Mouse (Mus musculus) CH12F3 (cell line): Measurements from ENCODE around the gene Kcnh1.

Source experiments
- in situ Hi-C: fragments of 300-500 bp; cut with MboI; formaldehyde crosslinking; loops from 2 replicates; pipeline ENCODE4 v1.14.3; 2020; ENCODE audit warnings: low sequenced_read_pairs

Gene Kcnh1

DNA sequence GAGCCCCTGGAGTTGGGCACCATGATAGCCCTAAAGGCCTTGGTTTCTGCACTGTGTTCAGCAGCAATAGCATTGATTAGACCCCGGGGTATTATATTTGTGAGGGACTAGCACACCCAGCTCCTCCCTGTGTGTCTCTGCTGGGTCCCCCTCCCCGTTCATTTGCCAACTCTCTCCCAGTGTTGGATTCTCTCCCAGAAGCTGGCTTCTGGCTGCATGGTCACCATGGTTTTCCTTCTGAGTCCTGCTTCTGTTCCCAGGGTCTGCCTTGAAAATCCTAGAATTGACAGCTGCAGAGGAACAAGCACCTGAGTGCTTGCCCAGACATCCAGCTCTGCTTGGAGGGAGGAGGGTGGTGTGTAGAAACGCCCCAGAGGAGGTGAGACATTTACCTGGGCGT lies 261.1 kb downstream of the Kcnh1 start:
- in situ Hi-C loops: no loop called here

DNA sequence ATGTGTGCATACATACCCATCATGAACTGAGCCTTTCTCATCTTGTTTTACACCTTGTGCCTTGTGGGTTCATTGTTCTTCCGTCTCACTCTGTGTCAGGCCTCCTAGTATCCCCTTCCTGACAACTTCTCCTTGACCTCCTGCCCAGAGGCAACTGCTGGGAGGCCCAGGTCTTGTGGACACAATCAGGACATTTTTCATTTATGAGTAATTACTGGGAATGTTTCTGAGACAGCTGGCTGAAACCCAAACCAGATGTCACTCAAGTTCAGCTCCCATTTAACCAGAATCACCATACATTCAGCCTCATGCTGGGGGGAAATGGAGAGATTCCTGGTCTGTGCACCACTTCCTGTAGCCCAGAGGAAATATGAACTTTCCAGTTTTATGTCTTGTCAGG lies 263.9 kb downstream of the Kcnh1 start:
- in situ Hi-C loops: no loop called here

DNA sequence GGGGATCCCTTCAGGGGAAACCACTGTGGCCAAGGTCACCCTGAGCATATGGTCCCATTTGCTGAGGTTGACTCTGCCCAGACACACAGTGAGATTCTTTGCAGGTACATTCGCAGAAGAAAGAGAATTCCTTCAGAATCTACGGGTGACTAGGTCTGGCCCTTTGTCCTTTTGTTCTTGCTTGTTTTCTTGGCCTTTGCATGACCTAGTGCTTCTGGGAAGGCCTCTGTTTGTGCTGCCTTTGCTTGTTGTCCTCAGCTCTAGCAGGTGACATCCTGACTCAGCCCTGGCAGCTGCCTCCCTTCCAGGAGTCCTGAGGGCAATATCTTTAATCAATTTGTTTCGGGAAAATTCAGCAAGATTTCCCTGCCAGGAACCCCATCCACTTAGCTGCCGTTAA lies 264.4 kb downstream of the Kcnh1 start:
- in situ Hi-C loops: no loop called here

DNA sequence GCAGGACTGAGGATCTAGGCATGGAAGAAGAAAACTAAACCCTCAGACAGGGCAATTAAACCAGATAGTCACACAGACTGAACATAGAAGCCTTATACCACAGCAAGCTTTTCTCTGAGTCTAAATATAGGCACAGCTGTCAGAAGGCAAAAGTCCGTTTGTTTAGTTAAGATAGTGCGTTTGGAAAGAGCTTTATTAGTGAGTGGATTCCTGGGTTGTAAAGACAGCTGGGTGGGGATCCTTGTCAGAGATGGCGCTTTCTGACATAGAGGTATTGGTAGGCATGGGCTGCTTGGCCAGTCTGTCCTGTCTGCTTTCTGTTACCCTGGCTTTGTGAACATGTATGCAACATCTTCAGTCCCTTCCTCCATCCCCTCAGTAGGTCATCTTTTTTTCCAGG lies 266.5 kb downstream of the Kcnh1 start:
- in situ Hi-C loops: no loop called here

DNA sequence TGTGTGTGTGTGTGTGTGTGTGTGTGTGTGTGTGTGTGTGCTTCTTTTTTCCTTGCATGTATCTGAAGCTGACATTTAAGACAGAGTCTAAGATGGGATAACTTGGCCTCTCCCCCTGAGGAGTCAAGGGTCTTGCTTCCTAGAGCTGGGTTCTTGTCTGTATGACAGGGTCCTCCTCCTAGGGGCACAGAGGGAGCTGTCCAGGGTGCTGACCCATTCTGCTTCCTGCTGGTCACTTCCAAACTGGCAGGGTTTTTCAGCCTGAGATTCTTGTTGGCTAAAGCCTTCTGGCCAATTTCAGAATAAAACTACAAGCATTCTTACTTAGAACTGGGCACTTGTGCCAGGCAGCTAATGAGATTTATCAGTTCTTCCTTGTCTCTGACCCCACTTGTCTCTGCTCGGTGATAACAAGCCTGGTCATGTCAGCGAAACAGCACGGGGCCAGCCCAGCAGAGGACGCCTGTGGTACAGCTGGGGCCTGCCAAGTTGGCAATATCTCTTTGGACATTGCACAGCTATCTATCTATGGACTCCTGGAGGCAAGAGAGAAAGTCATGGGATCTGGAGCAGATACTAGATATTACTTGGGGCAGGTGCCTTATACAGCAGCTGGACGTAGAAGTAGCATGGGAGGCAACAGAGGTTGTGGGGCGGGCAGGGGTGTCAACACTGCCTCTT lies 267.1 kb downstream of the Kcnh1 start:
- in situ Hi-C loops: no loop called here

DNA sequence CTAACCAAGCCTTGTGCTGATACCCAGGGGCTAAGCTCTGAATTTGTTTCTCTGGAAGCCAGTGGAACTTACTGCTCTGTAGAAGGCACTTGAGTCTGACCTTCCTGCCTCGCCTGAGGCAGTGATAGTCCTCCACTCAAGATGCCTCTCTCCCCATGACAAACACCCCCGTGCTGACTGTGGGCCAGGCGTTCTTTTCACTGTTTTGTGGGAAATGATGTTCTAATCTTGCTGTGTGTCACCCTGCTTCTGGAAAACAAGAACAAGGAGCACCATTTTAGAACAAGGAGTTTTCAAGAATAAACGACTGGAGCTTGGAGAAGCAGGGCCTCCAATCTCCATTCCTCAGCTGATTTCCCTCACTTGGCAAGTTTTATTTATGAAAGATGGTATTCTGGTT lies 273.2 kb downstream of the Kcnh1 start:
- in situ Hi-C loops: no loop called here

DNA sequence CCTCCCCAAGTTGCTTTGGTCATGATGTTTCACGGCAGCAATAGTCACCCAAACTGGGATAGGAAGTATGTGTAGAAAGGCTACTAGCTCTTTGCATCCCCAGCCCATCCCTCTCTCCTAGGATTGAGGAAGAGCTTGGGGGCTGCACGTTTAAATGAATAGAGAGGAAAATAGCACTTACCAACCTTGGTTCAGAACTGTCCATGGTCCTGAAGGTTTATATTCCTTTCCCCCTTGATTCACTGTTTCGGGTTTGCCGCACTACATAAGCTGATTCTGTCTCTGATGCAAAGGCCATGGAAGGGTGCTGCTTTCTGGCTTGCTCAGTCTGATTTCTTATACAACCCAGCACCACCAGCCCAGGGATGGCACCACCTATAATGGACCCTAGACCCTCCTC lies 281.8 kb downstream of the Kcnh1 start:
- in situ Hi-C loops: no loop called here

DNA sequence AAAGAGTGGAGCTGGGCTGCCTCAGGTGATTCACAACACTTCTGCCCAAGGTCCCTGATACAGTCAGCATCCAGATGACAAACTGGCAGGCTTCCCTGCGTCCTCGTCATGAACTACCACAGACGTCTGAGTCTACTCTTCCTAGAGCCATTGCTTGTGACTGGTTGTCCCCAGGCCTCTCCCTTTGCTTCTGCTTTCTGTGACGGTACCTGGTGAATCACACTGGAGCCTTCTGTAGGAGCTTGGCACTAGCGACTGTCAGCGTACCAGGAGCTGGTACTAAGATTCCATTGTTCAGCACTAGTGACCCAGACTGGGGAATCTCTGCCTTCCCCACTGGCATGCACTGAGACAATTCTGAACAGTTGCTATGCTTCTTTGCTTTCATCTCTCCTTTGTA lies 282.6 kb downstream of the Kcnh1 start:
- in situ Hi-C loops: no loop called here

DNA sequence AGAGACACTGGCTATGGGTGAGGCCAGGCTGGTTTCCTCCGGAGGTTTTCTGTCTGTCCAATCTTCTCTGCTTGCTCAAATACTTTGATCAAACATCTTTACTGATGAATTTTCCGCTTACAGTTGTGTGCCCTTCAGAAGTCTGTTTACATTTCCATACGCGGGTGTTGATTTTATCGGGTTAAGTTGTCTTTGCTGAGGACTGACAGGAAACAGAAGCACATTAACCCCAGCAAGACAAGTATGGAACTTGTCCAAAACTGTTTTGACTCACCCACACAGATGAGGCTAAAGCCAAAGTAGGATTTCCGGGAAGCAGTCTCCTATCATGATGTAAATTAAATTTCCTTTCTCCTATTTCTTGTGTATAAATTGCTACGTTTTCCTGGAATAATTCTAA lies 286.1 kb downstream of the Kcnh1 start:
- in situ Hi-C loops: no loop called here

DNA sequence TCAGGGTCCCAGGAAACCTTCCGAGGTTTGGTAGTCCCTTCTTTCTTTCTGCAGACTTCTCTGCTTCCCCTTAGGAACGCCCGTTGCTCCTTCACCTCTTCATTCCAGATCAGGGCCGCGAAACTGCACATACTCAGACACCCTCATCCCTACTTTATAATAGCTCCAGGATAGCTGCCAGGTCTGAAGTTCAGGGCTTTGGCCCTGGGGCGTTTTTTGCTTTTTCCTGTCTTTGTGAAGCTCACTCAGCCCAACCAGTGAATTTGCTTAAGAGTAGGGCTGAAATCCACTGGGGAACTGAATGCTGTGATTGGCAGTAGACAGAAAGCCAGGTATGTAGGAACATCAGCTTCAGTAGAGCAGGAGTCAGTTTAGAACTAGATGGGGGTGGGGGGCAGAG lies 287.0 kb downstream of the Kcnh1 start:
- in situ Hi-C loops: no loop called here

DNA sequence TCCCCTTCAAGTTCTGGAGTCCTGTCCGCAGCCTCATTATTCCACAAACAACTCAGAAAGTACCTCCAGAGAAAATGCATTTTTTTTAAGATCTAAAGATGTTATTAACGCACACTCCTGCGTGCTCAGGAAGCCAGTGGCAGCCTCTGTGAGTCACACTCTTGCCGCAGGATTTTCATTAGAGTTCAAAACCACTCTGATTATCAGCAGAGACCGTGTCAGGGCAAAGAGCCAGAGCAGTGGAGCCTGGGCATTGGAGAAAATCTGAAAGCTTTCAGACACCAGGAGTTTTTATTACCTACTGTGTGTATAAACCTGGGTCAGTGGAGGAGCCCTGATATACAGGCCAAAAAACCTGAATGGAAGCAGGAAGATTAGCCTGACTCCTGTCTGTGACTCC lies 287.6 kb downstream of the Kcnh1 start:
- in situ Hi-C loops: no loop called here

DNA sequence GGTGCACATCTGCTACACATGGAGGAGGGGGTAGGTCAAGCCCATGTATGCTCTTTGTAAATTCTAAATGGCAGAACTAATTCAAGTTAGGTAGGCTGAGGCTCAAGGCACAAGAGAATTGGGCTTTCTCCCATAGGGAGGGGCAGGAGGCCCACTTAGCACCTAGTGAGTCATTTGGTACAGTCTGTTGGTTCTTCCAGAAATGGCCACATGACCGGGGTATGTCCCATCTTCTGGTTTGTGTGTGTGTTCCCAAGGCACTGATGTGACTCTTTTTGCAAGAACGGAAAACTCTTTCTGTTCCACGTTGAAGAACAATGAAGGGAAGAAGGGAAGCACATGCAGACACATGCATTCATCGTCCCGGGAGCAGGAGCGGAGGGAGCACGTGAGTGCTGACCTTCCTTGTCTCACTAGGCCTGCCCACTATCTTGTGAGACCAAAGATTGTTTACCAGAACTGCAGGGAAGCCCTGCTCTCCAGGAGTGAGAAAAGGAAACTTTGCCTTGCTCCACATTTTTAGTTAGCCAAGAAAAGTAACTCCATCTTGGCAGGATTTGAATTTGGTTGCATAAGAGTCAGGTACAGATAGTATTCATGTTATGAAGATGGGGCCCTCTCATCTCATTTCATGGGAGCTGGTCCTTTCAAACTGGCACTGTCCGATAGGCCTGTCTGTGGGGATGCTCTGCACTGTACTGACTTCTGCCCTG lies 289.7 kb downstream of the Kcnh1 start:
- in situ Hi-C loops: no loop called here

DNA sequence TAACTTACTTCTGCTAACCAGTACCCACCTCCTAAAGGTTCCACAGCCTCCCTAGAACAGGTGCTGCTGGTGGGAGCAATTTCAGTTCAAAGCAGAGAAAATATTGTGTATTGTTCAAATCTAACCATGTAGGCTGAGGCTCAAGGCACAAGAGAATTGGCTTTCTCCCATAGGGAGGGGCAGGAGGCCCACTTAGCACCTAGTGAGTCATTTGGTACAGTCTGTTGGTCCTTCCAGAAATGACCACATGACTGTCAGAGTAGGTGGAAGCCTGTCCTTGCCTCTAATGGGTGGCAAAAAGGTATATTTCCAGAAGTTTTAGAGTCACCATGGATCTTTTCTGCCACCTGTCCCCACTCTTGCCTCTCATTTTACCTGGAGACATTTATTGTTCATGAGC lies 290.9 kb downstream of the Kcnh1 start:
- in situ Hi-C loops: no loop called here

DNA sequence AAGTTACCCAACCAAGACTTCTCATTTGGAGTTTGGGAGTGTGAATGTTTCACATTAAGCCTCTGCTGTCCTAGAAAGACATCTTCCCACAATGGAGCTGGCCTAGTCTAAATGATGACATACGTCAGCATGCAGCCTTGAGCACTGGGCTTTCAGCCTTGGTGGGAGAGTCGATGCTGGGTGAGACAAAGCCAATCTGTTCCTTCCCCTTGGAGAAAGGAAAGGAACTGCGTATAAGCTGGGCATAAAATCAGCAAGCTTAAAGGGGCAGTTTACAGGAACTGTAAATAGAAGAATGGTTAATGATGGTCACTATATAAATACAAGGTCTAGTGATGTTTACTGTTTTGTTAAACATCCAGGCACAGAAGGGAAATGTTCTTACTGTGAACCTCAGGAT lies 294.5 kb downstream of the Kcnh1 start:
- in situ Hi-C loops: no loop called here

DNA sequence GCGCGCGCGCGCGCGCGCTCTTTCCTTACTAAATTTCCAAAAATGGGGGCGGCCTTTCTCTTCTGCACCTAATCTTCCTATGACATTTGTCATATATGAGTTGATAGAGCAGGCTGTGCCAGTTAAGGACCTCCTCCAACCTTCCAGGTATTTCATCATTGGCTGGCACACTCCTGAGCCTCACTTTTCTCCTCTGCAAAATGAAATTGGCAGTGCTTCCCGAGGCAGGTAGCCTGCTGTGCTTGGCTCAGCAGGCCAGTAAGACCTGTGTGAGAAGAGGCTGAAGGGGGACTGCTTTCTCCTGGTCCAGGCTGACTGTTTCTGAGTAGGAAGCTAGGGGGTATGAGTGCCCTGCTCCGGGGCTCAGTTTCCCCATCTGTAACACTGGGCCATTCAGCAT lies 297.0 kb downstream of the Kcnh1 start:
- in situ Hi-C loops: no loop called here

DNA sequence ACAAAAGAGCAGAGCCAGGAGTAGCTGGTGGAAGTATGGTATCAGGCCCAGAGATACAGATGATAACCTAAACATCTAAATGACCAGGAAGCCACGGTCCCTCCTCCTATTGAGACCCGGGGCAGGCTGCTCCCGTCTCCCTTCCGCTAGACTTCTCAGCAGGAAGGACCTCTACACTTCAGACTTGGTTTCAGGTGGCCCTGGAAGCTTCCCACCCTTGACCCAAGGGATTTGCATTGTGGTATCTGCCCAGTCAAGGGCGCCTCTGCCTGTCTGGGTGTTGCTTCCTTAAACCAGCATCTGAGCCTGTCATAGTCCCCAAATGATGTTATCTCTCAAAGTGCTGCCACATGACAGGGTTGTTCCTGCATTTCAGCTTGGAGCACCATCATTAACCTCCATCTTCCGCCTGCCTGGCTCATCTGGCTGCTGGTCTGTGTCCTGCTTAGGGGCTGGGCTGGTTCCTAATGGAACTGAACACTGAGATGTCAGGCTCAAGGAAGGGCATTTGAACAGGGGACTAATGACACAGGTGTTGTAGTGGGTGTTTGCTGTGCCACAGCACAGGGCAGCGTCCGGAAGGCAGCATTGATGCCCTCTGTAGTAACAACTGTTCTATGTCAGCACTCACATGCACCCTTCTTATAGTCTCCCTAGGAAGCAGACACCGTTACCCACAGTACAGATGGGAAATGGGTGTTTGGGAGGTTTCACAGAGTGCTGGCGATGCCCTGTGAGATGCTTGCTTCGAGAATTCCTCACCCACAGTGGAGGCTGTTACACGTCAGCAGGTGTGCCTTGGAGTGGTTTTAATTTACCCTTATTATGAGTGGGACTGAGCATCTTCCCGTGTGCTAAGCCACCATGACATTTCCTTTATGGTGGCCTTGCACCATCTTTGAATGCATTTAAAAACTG lies 299.6 kb downstream of the Kcnh1 start:
- in situ Hi-C loops: no loop called here

DNA sequence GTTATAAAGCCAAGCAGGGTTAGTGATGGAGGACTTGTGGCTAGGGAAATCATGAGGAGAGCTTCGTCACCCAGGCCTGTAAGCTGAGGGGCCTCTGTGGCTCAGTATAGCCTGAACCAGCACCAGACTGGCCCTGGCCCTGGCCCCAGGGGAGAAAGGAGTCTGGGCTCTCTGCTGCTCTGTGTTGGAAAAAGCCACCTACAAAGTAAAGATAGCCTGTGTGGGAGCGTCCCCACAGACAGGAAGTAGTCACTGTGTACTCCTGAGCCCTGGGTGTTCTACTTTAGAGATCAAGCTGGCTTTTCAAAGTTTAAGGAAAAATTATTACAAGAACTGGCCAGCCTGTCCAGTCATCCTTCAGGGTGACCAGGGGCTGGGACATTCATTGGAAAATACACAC lies 306.9 kb downstream of the Kcnh1 start:
- in situ Hi-C loops: no loop called here

DNA sequence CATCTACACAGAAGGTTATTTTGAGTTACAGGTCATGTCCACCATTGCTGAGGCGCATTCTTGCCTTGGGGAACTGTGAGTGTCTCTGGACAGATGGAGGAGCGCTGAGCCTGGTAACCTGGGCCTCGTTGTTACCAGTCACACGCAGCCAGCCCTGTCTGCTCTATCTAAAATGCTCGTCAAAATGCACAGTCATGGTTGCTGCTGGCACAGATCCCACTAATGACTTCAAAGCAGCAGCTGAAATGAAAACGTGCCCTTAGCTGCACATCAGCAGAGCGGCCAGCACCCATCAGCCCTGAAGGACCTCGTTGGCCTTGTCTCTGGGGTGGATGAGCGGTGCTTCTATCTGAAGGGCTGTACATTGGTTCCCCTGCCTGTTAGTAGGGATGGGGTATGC lies 311.4 kb downstream of the Kcnh1 start:
- in situ Hi-C loops: no loop called here

DNA sequence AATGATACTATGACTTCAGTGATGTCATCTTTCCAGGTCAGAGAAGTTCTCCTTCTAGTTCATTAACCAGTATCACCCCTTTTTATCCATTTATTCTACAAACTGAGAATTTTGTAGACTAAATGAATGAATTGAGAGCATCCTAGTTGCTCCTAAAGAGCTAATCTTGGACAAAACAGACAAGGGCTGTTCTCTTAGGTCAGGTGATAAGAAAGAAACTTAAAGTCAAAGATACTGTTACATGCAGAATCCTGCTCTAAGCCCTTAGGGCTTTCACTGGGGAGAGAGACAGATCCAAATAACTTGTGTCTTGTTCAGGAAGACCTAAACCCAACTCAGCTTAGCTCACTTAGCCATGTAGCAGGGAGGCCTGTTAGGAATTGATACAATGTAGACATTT lies 312.3 kb downstream of the Kcnh1 start:
- in situ Hi-C loops: no loop called here

DNA sequence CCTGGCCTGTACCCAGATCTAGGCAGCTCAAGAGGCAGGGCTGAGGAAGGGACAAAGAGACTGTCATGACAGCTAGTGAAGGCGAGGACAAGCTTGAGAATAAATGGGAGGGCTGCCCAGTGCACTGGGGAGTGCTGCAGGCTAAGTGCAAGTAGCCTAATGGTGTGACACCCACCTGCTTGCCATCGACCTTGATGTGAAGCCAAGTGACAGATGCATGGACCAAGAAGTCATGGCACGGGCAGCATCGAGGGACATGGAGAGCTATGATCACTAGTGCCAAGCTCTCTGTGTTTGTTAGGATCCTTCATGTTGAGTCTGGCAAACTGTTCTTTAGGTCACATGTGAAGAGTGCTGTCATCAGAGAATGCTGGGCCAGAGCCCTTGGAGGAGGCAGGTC lies 313.1 kb downstream of the Kcnh1 start:
- in situ Hi-C loops: no loop called here

DNA sequence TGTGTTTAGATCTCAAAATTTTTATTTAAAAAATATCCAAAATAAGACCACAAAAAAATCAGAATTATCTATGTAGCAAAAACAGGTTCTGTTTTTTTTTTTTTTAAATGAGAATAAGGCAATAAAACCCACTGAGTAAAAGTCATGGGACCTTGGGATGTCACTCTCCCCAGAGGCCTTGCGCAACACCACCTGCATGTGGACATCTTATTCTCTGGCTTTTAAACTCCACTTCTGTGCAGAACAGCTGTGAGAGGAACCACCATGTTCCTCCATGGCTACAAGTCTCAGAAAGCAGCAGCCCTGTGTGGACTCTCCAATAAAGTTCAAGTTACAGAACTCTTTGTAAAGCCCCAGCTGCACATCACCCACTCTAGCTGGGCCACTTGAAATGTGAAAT lies 322.2 kb downstream of the Kcnh1 start:
- in situ Hi-C loops: no loop called here

DNA sequence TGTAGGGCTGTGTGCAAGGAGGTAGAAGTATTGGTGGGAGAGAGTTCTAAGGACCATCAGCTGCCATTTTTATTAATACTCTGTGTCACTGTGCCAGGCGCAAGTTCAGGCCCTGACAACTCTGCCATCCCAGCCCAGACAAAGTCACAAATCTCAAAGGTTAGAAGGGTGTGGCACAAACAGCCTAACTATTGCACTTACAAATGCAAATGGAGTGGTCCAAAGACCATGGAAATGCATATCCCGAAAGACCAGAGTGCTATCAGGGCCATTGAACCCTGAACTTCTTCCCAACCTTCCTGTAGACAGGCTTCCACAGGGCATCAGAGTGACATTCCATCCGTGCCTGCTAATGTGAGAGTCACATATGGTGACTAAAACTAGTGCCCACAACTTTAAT lies 324.8 kb downstream of the Kcnh1 start:
- in situ Hi-C loops: no loop called here
